Mouse (Mus musculus): ENCODE measurements around the gene Hist1h1b. TPM values are rescaled to one million over a fixed set of nuclear protein-coding genes. Genes with fewer than 3 reads are reported as not detected.
"Not testable (repeated sequence)": the region's sequence is repeated elsewhere in the genome, so short reads cannot be mapped to it uniquely, and the experiment has no call there.

Gene Hist1h1b
- polyA plus RNA-seq, 1 experiment: not detected

DNA sequence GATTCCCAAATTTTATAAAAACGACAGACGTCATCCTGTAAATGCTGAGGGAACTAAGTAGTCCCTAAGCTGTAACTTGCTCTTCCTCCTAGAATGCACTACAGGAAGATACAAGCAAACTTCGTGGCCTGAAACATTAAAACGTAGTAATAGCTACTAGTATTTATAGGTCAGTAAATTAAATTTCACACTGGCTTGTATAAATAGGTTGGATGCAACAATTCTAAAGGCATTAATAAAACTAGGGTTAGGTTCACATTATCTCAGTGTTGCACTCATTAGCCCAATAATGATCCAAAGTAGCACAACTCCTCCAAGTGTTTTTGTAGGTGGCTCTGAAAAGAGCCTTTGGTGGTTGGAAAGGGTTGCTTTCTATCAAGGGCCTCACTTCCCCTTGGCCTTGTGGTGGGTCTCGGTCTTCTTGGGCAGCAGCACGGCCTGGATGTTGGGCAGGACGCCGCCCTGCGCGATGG, 27.3 kb downstream of the Hist1h1b start:
- Histone ChIP-seq H3K4me3 (ENCODE audit: insufficient read depth, low read depth, low read length) (peak overlapping the region; percentile 64), H3K27ac (replicated peaks; ENCODE audit: low read depth, low read length) (peak overlapping the region; percentile 52; the same call in 1 of the 2 replicates), H3K4me1 (ENCODE audit: control insufficient read depth, insufficient read depth, insufficient read length, low read length) (peaks cover 2% of the 10 kb centered on the region)

DNA sequence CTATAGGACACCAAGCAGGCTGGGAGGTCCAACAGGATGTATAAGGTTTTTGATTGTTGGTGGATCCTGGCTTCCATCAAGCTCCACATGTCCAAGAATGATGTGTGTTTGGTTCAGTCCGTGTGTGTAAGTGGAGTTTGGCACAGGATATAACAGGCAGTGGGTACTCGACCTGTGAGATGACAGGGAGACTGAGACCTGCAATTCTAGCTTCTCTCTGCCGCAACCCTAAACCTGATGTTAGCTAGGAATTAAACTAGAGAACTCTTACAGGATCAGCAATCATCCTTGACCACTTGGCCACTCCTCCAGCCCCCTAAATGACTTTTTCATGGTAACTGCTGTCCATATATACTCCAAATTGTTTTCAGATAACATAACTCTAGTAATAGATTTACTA, 28.1 kb downstream of the Hist1h1b start:
- H3K4me1 ChIP-seq (ENCODE audit: control insufficient read depth, insufficient read depth, insufficient read length, low read length): peaks cover 2% of the 10 kb centered on the region
- H3K27ac ChIP-seq (replicated peaks; ENCODE audit: low read depth, low read length): no peak overlapping the region
- no peak overlapping the region for H3K4me3 ChIP-seq (ENCODE audit: insufficient read depth, low read depth, low read length)

DNA sequence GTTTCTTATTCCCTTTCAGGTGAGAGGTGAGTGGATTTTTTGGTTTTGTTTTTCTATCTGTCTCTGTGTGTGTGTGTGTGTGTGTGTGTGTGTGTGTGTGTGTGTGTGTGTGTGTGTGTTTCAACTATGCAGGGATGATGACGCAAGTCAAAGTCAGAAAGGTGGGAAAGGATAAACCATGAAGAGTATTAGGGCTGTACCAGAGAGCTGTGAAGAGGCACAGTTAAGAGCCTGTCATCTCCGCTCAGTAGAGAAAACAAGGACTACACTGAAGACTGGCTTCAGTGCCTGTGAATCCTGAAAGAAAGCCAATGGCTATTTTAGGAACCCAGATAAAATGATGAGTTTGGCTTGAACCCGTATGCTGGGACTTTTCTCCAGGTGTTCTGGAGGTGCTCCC, 28.6 kb downstream of the Hist1h1b start:
- Histone ChIP-seq H3K4me1 (ENCODE audit: control insufficient read depth, insufficient read depth, insufficient read length, low read length) (peaks cover 2% of the 10 kb centered on the region), H3K27ac (replicated peaks; ENCODE audit: low read depth, low read length) (no peak overlapping the region), H3K4me3 (ENCODE audit: insufficient read depth, low read depth, low read length) (no peak overlapping the region)

DNA sequence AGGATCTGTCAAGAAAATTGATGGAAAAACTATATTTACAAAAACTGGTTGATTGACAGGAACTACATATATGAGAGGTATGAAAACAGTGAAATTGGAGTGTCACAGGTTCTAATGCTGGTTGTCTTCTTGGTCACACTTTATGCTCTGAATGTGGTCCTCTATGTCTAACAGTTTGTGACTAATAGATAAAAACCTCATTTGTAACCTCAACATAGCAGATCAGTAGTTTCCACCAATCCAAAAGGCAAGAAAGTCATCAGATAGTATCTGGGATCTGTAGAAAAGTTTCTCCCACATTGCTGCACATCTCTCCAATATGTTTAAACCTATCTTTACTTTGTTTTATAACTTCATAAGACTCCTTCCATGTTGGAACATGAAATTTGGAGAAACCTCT, 29.0 kb downstream of the Hist1h1b start:
- Histone ChIP-seq H3K27ac (replicated peaks; ENCODE audit: low read depth, low read length) (no peak overlapping the region), H3K4me3 (ENCODE audit: insufficient read depth, low read depth, low read length) (no peak overlapping the region), H3K4me1 (ENCODE audit: control insufficient read depth, insufficient read depth, insufficient read length, low read length) (peaks cover 2% of the 10 kb centered on the region)

DNA sequence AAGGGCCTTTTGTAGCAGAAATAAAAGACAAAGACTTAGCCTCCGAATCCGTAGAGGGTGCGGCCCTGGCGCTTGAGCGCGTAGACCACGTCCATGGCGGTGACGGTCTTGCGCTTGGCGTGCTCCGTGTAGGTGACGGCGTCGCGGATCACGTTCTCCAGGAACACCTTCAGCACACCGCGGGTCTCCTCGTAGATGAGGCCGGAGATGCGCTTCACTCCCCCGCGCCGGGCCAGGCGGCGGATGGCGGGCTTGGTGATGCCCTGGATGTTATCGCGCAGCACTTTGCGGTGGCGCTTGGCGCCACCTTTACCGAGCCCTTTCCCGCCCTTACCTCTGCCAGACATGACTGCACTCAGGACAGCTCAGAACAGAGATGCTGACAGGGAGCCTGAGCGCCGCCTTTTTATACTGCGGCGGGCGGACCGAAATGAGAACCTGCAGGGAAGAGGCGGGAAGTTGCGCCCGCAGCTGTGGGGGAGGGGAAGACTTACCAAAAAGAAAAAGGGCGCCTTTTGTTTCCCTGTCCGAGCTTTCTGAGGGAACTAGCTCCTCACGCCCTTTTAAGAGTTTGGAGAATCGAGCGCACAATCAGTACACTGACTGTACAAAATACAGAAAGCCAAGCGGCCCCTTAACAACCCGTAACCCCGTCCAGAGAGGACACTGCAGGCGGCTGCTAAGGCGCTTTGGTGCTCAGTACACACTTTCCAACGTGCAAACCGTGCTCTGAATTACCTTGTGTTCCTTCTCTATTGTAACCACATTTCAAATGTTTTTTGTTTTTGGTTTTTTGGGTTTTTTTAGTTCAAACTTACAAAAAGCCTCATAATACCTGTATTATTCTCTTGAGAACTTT, 30.0 kb downstream of the Hist1h1b start, which contains the start of gene Hist1h4k:
Hist1h4k (minus strand) TSS at position 347 of the 859 bp plus-strand sequence.
- H3K4me3 ChIP-seq (ENCODE audit: insufficient read depth, low read depth, low read length): peak within 1 kb of the TSS; percentile 52
- H3K4me1 ChIP-seq (ENCODE audit: control insufficient read depth, insufficient read depth, insufficient read length, low read length); H3K27ac ChIP-seq (replicated peaks; ENCODE audit: low read depth, low read length): not testable (repeated sequence)

DNA sequence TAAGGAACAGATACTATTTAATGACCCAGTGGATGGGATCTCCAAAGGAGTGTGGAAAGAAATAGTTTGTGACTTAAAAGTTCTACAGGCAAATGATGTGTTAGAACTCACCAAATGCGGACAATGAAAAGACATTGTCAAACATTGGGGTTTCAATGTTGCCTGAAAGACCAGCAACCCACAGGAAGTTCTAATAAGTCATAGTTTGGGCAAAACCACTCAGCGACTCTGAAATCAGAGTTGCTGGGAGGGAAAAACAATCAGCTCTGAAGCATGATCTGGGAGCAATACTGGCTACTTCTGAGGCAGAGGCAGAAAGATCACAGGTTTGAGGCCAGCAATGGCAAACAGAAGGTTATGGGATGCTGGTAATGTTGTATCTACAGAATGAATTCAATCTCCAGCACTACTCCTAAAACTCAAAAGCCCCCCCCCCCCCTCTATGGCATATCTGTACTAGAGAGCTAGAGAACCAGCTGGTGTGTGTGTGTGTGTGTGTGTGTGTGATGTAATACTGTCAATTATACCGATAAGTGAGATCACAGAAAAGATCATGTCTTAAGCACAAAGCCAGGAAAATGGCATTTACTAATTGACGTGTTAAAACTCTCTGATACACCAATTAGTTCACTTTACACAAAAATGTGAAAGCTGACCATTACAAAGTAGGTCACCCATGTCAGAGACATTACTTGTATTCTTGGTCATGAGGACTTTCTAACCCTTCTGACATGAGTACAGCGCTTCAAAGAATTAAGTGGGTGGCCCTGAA, 30.9 kb downstream of the Hist1h1b start:
- peaks cover 2% of the 10 kb centered on the region for H3K4me1 ChIP-seq (ENCODE audit: control insufficient read depth, insufficient read depth, insufficient read length, low read length)
- no peak overlapping the region for H3K27ac ChIP-seq (replicated peaks; ENCODE audit: low read depth, low read length)
- peak overlapping the region; percentile 52 for H3K4me3 ChIP-seq (ENCODE audit: insufficient read depth, low read depth, low read length)

DNA sequence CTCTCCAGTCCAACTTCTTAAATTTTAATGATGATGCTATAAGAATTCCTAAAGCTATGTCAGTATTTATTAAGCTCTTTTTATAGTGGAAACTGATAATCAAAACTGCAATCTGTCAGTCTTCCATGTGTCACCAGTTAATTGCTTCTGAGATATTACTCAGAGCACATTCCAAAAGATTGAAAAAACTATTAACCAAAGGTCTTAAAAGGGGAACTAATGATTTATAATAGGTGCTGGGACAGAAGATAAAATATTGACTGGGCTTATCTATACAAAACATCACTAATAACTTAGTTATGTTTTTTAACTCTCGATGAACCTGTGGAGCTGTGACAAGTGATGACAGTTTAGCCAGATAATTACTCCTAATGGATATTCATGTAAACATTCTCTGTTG, 35.4 kb downstream of the Hist1h1b start:
- Histone ChIP-seq H3K27ac (replicated peaks; ENCODE audit: low read depth, low read length) (no peak overlapping the region), H3K4me1 (ENCODE audit: control insufficient read depth, insufficient read depth, insufficient read length, low read length) (peaks cover 2% of the 10 kb centered on the region; the same call in 1 of the 2 replicates), H3K4me3 (ENCODE audit: insufficient read depth, low read depth, low read length) (no peak overlapping the region)

DNA sequence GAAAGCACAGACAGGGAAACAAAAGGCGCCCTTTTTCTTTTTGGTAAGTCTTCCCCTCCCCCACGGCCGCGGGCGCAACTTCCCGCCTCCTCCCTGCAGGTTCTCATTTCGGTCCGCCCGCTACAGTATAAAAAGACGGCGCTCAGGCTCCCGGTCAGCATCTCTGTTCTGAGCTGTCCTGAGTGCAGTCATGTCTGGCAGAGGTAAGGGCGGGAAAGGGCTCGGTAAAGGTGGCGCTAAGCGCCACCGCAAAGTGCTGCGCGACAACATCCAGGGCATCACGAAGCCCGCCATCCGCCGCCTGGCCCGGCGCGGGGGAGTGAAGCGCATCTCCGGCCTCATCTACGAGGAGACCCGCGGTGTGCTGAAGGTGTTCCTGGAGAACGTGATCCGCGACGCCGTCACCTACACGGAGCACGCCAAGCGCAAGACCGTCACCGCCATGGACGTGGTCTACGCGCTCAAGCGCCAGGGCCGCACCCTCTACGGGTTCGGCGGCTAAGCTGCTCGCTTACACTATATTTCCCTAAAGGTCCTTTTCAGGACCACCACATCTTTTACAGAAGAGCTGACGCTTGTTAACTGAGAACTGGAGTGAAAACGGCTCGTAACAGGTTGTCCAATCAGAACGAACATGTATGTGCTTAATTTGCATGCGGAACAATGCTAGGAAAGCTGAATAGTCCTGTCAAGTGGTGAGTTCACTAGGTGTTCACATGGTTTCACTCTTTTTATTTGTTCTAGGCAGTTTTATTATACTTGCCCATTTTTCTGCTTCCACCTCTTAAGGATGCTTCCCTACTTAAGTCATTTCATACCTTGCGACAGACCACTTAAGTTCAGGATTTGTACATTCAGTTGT, 45.3 kb downstream of the Hist1h1b start, which contains the start of gene Hist1h4j:
Hist1h4j (plus strand) TSS at position 159 of the 862 bp plus-strand sequence.
- H3K27ac ChIP-seq (replicated peaks; ENCODE audit: low read depth, low read length); H3K4me1 ChIP-seq (ENCODE audit: control insufficient read depth, insufficient read depth, insufficient read length, low read length): not testable (repeated sequence)
- peak within 1 kb of the TSS; percentile 60 for H3K4me3 ChIP-seq (ENCODE audit: insufficient read depth, low read depth, low read length)

DNA sequence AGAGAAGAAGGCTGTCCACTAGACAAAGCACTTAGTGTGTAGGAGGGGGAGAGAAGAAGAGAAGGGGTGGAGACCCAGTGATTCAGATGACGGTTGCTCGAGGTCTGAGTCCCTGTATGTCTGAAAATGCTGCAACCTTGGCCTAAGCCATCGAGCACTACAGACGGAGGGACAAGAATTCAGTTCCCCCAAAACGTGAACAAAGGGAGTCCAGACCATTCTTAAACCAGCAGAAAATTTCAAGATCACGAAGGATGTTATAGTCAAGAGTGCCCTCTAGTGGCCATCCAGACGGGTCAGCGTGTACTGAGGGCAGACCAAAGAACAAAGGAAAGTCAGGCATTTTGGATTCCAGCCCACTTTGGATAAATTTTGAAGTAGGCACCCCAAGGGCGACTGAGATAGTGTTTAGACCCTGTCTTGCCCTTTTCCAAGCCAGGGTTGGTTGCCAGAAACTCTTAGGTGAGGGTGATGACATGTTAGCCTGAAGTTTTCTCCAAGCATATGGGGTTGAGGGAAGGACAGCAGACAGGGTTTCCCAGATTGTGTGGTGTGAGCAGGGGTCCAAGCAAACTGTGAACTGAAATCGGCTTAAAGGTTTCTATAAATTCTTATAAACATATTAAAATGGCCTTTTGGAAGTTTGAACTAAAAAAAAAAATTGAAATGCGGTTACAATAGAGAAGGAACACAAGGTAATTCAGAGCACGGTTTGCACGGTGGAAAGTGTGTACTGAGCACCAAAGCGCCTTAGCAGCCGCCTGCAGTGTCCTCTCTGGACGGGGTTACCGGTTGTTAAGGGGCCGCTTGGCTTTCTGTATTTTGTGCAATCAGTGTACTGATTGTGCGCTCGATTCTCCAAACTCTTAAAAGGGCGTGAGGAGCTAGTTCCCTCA, 46.2 kb downstream of the Hist1h1b start:
- no peaks in the 10 kb centered on the region for H3K4me1 ChIP-seq (ENCODE audit: control insufficient read depth, insufficient read depth, insufficient read length, low read length)
- H3K27ac ChIP-seq (replicated peaks; ENCODE audit: low read depth, low read length): no peak overlapping the region
- peak overlapping the region; percentile 60 for H3K4me3 ChIP-seq (ENCODE audit: insufficient read depth, low read depth, low read length)

DNA sequence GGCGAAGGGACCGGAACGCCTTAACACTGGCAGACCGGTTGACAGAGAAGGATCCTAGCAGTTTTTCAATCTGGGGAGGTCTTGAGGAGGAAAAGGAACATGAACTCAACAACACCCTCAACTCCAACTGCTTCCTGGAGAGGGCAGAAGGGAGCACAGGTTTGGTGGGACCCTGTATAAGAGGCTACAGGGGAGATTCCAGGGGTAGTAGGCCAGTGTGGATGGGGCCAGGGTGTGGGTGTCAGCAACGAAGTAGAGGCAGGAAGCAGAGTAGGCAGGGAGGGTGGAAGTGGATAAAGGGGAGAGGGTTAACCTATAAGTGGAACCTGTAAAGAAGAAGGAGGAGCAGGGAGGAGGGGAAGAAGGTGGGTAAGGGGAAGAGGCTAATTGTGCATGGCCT, 47.0 kb downstream of the Hist1h1b start:
- H3K27ac ChIP-seq (replicated peaks; ENCODE audit: low read depth, low read length): no peak overlapping the region
- no peaks in the 10 kb centered on the region for H3K4me1 ChIP-seq (ENCODE audit: control insufficient read depth, insufficient read depth, insufficient read length, low read length)
- H3K4me3 ChIP-seq (ENCODE audit: insufficient read depth, low read depth, low read length): no peak overlapping the region

Other genes starting within 250 kb of the Hist1h1b start
- 6.0 and 6.4 TPM in 2 replicates for gene Zkscan8, start 249.5 kb downstream of the Hist1h1b start, polyA plus RNA-seq (2012; ENCODE audit: insufficient read depth, insufficient read length, missing spikeins)
- not detected in 2 replicates for gene Olfr1366, start 237.8 kb downstream of the Hist1h1b start, polyA plus RNA-seq (2012; ENCODE audit: insufficient read depth, insufficient read length, missing spikeins)
- gene Olfr1535, start 220.7 kb downstream of the Hist1h1b start, polyA plus RNA-seq (2012; ENCODE audit: insufficient read depth, insufficient read length, missing spikeins): not detected in 2 replicates
- gene Olfr1364, start 198.9 kb downstream of the Hist1h1b start, polyA plus RNA-seq (2012; ENCODE audit: insufficient read depth, insufficient read length, missing spikeins): not detected in 2 replicates
- gene Olfr1362, start 166.6 kb downstream of the Hist1h1b start, polyA plus RNA-seq (2012; ENCODE audit: insufficient read depth, insufficient read length, missing spikeins): not detected in 2 replicates
- gene Olfr11, start 138.1 kb downstream of the Hist1h1b start, polyA plus RNA-seq (2012; ENCODE audit: insufficient read depth, insufficient read length, missing spikeins): not detected in 2 replicates
- gene Olfr1361, start 117.2 kb downstream of the Hist1h1b start, polyA plus RNA-seq (2012; ENCODE audit: insufficient read depth, insufficient read length, missing spikeins): not detected in 2 replicates
- not detected in 2 replicates for gene Olfr1360, start 103.2 kb downstream of the Hist1h1b start, polyA plus RNA-seq (2012; ENCODE audit: insufficient read depth, insufficient read length, missing spikeins)
- gene Olfr1359, start 82.5 kb downstream of the Hist1h1b start, polyA plus RNA-seq (2012; ENCODE audit: insufficient read depth, insufficient read length, missing spikeins): not detected in 2 replicates
- not detected in 2 replicates for gene Hist1h2bl, start 64.5 kb downstream of the Hist1h1b start, polyA plus RNA-seq (2012; ENCODE audit: insufficient read depth, insufficient read length, missing spikeins)
- not detected in 2 replicates for gene Hist1h2ai, start 64.2 kb downstream of the Hist1h1b start, polyA plus RNA-seq (2012; ENCODE audit: insufficient read depth, insufficient read length, missing spikeins)
- gene Hist1h3h, start 63.0 kb downstream of the Hist1h1b start, polyA plus RNA-seq (2012; ENCODE audit: insufficient read depth, insufficient read length, missing spikeins): not detected in 2 replicates
- gene Hist1h2bm, start 58.6 kb downstream of the Hist1h1b start, polyA plus RNA-seq (2012; ENCODE audit: insufficient read depth, insufficient read length, missing spikeins): not detected in 2 replicates
- gene Hist1h4j, start 45.6 kb downstream of the Hist1h1b start, polyA plus RNA-seq (2012; ENCODE audit: insufficient read depth, insufficient read length, missing spikeins): not detected in 2 replicates
- 4.7 TPM in 1 of 2 replicates, not detected in the other for gene Hist1h4k, start 30.1 kb downstream of the Hist1h1b start, polyA plus RNA-seq (2012; ENCODE audit: insufficient read depth, insufficient read length, missing spikeins)
- not detected in 2 replicates for gene Hist1h2ak, start 26.8 kb downstream of the Hist1h1b start, polyA plus RNA-seq (2012; ENCODE audit: insufficient read depth, insufficient read length, missing spikeins)
- not detected in 2 replicates for gene Hist1h2bn, start 26.5 kb downstream of the Hist1h1b start, polyA plus RNA-seq (2012; ENCODE audit: insufficient read depth, insufficient read length, missing spikeins)
- not detected in 2 replicates for gene Hist1h3i, start 2.7 kb upstream of the Hist1h1b start, polyA plus RNA-seq (2012; ENCODE audit: insufficient read depth, insufficient read length, missing spikeins)
- gene Hist1h2an, start 6.6 kb upstream of the Hist1h1b start, polyA plus RNA-seq (2012; ENCODE audit: insufficient read depth, insufficient read length, missing spikeins): not detected in 2 replicates
- gene Hist1h2bp, start 6.8 kb upstream of the Hist1h1b start, polyA plus RNA-seq (2012; ENCODE audit: insufficient read depth, insufficient read length, missing spikeins): not detected in 2 replicates
- gene Hist1h2bq, start 29.6 kb upstream of the Hist1h1b start, polyA plus RNA-seq (2012; ENCODE audit: insufficient read depth, insufficient read length, missing spikeins): 1.3 TPM in 1 of 2 replicates, not detected in the other
- not detected in 2 replicates for gene Hist1h2ao, start 29.8 kb upstream of the Hist1h1b start, polyA plus RNA-seq (2012; ENCODE audit: insufficient read depth, insufficient read length, missing spikeins)
- 2.8 TPM in 1 of 2 replicates, not detected in the other for gene Hist1h4m, start 31.1 kb upstream of the Hist1h1b start, polyA plus RNA-seq (2012; ENCODE audit: insufficient read depth, insufficient read length, missing spikeins)
- gene Hist1h4n, start 51.6 kb upstream of the Hist1h1b start, polyA plus RNA-seq (2012; ENCODE audit: insufficient read depth, insufficient read length, missing spikeins): not detected in 2 replicates
- not detected in 2 replicates for gene Hist1h2ap, start 52.9 kb upstream of the Hist1h1b start, polyA plus RNA-seq (2012; ENCODE audit: insufficient read depth, insufficient read length, missing spikeins)
- not detected in 2 replicates for gene Hist1h2br, start 53.1 kb upstream of the Hist1h1b start, polyA plus RNA-seq (2012; ENCODE audit: insufficient read depth, insufficient read length, missing spikeins)
- not detected in 2 replicates for gene Zfp184, start 164.5 kb upstream of the Hist1h1b start, polyA plus RNA-seq (2012; ENCODE audit: insufficient read depth, insufficient read length, missing spikeins)
- gene Pom121l2, start 200.6 kb upstream of the Hist1h1b start, polyA plus RNA-seq (2012; ENCODE audit: insufficient read depth, insufficient read length, missing spikeins): not detected in 2 replicates
- gene Prss16, start 229.1 kb upstream of the Hist1h1b start, polyA plus RNA-seq (2012; ENCODE audit: insufficient read depth, insufficient read length, missing spikeins): not detected in 2 replicates

Data from brown adipose tissue, adult 24 weeks (tissue).